Mouse (Mus musculus) intestine, postnatal 0 days (tissue): Measurements from ENCODE around the gene Tmem175. TPM values are rescaled to one million over a fixed set of nuclear protein-coding genes. Genes with fewer than 3 reads are reported as not detected.

Source experiments
- ATAC-seq: fragments of 200-750 bp; cut with Nextera tagmentation; 2 replicates; pipeline ENCODE4 v1.8.0; 2017; ENCODE audit warnings: mild to moderate bottlenecking, moderate TSS enrichment, moderate library complexity
- H3K27ac ChIP-seq: fragments of 300-500 bp; sonication (generic); 2 replicates; pipeline ENCODE4 v1.5.1; 2014; ENCODE audit warnings: mild to moderate bottlenecking, low read depth, low read length, moderate library complexity
- H3K27me3 ChIP-seq: fragments of 300-500 bp; sonication (generic); replicated peaks from 2 replicates; pipeline ENCODE4 v1.6.1; 2014; ENCODE audit warnings: low read length, mixed read lengths; ENCODE audit not compliant: control insufficient read depth, insufficient read depth
- H3K36me3 ChIP-seq: fragments of 300-500 bp; sonication (generic); 2 replicates; pipeline ENCODE4 v1.6.1; 2014; ENCODE audit warnings: mild to moderate bottlenecking, moderate library complexity; ENCODE audit not compliant: control insufficient read depth, insufficient read depth
- H3K4me1 ChIP-seq: fragments of 300-500 bp; sonication (generic); replicated peaks from 2 replicates; pipeline ENCODE4 v1.6.1; 2014; ENCODE audit warnings: antibody characterized with exemption, low read length, mixed read lengths; ENCODE audit not compliant: control insufficient read depth, insufficient read depth
- H3K4me2 ChIP-seq: fragments of 300-500 bp; sonication (generic); replicated peaks from 2 replicates; pipeline ENCODE4 v1.6.1; 2014; ENCODE audit warnings: low read depth, mild to moderate bottlenecking, moderate library complexity
- H3K4me3 ChIP-seq: fragments of 300-500 bp; sonication (generic); 2 replicates; pipeline ENCODE4 v1.5.1; 2014; ENCODE audit warnings: low read depth, low read length
- H3K9ac ChIP-seq: fragments of 300-500 bp; sonication (generic); 2 replicates; pipeline ENCODE4 v1.6.1; 2014; ENCODE audit warnings: mild to moderate bottlenecking, low read depth, low read length
- H3K9me3 ChIP-seq: fragments of 300-500 bp; sonication (generic); 2 replicates; pipeline ENCODE4 v1.6.1; 2016; ENCODE audit warnings: mixed run types; ENCODE audit not compliant: control insufficient read depth
- CTCF ChIP-seq: sonication (generic); IDR thresholded peaks from 2 replicates; pipeline ENCODE4 v1.5.1; 2016; ENCODE audit warnings: low read depth, mild to moderate bottlenecking, control low read depth, antibody characterized with exemption, moderate library complexity
- WGBS: fragments of 180-500 bp; shearing (Covaris S2); extraction: QIAGEN DNeasy Blood & Tissue Kit; methylation state at CpG from one replicate; pipeline ENCODE4 v1.1.7; 2014; 5-methylcytosine and 5-hydroxymethylcytosine counted together
- polyA plus RNA-seq: library from polyadenylated mRNA; unstranded; fragments of >200 nt; fragmentation: Nextera tagmentation; extraction: Ambion mirVana; gene quantifications from 2 replicates; pipeline ENCODE4 v1.2.1, GENCODE M21; 2015

Tmem175 gene
- polyA plus RNA-seq, 1 experiment from 2014 or later: 19.4 TPM

GRCm38 (mm10) chr5:108679909-108680308 lies 50.3 kb downstream of the Tmem175 start:
- 47% methylated on average over 3 of the region's 3 CpGs for WGBS
- Histone ChIP-seq H3K27me3 (no peaks in the 10 kb centered on the region), H3K4me2 (no peak overlapping the region), H3K9ac (no peak overlapping the region), H3K27ac (no peak overlapping the region), H3K4me1 (peaks cover 11% of the 10 kb centered on the region), H3K36me3 (no peaks in the 10 kb centered on the region; the same call in 1 of the 2 replicates), H3K4me3 (no peak overlapping the region), H3K9me3 (no peaks in the 10 kb centered on the region)
- ATAC-seq: no peak
- TF ChIP-seq CTCF: peak; percentile 65

- Histone ChIP-seq H3K4me3 (no peak overlapping the region), H3K36me3 (no peaks in the 10 kb centered on the region; the same call in 1 of the 2 replicates), H3K9ac (no peak overlapping the region), H3K4me2 (no peak overlapping the region), H3K9me3 (no peaks in the 10 kb centered on the region), H3K27me3 (no peaks in the 10 kb centered on the region), H3K27ac (no peak overlapping the region), H3K4me1 (peaks cover 11% of the 10 kb centered on the region)
- TF ChIP-seq CTCF: no peak
- no peak for ATAC-seq
- 95% methylated on average over 6 of the region's 6 CpGs for WGBS
Observed at GRCm38 (mm10) chr5:108680871-108681270, 51.3 kb downstream of the Tmem175 start.

- H3K36me3 ChIP-seq: no peaks in the 10 kb centered on the region; the same call in 1 of the 2 replicates
- peaks cover 4% of the 10 kb centered on the region; the same call in 1 of the 2 replicates for H3K4me1 ChIP-seq
- 78% methylated on average over 5 of the region's 5 CpGs for WGBS
- H3K4me3 ChIP-seq: no peak overlapping the region
- ATAC-seq: no peak
- H3K27me3 ChIP-seq: no peaks in the 10 kb centered on the region
- no peak overlapping the region for H3K4me2 ChIP-seq
- no peak for TF ChIP-seq CTCF
- no peaks in the 10 kb centered on the region for H3K9me3 ChIP-seq
- no peak overlapping the region for H3K27ac ChIP-seq
- H3K9ac ChIP-seq: no peak overlapping the region
Observed at GRCm38 (mm10) chr5:108689091-108689490, 59.5 kb downstream of the Tmem175 start.

GRCm38 (mm10) chr5:108691152-108691551 lies 61.6 kb downstream of the Tmem175 start:
- H3K9ac ChIP-seq: no peak overlapping the region
- no peak overlapping the region for H3K4me2 ChIP-seq
- H3K36me3 ChIP-seq: no peaks in the 10 kb centered on the region
- 73% methylated on average over 4 of the region's 4 CpGs for WGBS
- H3K27ac ChIP-seq: no peak overlapping the region
- H3K9me3 ChIP-seq: no peaks in the 10 kb centered on the region
- no peak for ATAC-seq
- H3K27me3 ChIP-seq: no peaks in the 10 kb centered on the region
- peak; percentile 52 for TF ChIP-seq CTCF
- peaks cover 4% of the 10 kb centered on the region; the same call in 1 of the 2 replicates for H3K4me1 ChIP-seq
- H3K4me3 ChIP-seq: no peak overlapping the region

GRCm38 (mm10) chr5:108692271-108692670 lies 62.7 kb downstream of the Tmem175 start, which contains the start of gene Fgfrl1:
Gene Fgfrl1 (plus strand): TSS chr5:108692382.
- WGBS: 3% methylated on average over 16 of the region's 18 CpGs
- H3K27me3 ChIP-seq: no peaks in the 10 kb centered on the region
- peak within 1 kb of the TSS; percentile 26; the same call in 1 of the 2 replicates for H3K9ac ChIP-seq
- no peaks in the 10 kb centered on the region for H3K36me3 ChIP-seq
- peak within 1 kb of the TSS; percentile 96 for H3K4me3 ChIP-seq
- peaks cover 4% of the 10 kb centered on the region; the same call in 1 of the 2 replicates for H3K4me1 ChIP-seq
- TF ChIP-seq CTCF: peak; percentile 71
- ATAC-seq: peak; percentile 32; the same call in 1 of the 2 replicates
- H3K27ac ChIP-seq: no peak within 1 kb of the TSS
- H3K4me2 ChIP-seq: peak within 1 kb of the TSS; percentile 96
- H3K9me3 ChIP-seq: no peaks in the 10 kb centered on the region

- no peak for TF ChIP-seq CTCF
- peak overlapping the region; percentile 54 for H3K27ac ChIP-seq
- 2% methylated on average over 20 of the region's 43 CpGs for WGBS
Observed at GRCm38 (mm10) chr5:108693872-108694288, 64.3 kb downstream of the Tmem175 start.

More at GRCm38 (mm10) chr5:108693872-108694288, 64.3 kb downstream of the Tmem175 start:
- Histone ChIP-seq H3K36me3 (no peaks in the 10 kb centered on the region), H3K4me2 (peak overlapping the region; percentile 96), H3K4me1 (peaks cover 4% of the 10 kb centered on the region; the same call in 1 of the 2 replicates), H3K9ac (peak overlapping the region; percentile 83), H3K4me3 (peak overlapping the region; percentile 96), H3K9me3 (no peaks in the 10 kb centered on the region), H3K27me3 (no peaks in the 10 kb centered on the region)
- peak; percentile 91 for ATAC-seq
